8 mouse cellular contexts compared by ENCODE assay signal in genomic region chr5:37162871-37163781, GRCm38 (mm10).
DNase-seq lines count a peak whose midpoint lies in the region; ATAC-seq and TF ChIP-seq lines count a peak whose summit lies in the region.

No protein-coding gene starts in this region.

- H3K4me2 ChIP-seq in embryonic facial prominence, embryonic 12.5 days (replicated peaks): peak overlapping the region; percentile 55

- H3K27ac ChIP-seq in ES-E14 (ENCODE audit: insufficient read depth, low read depth, low read length, poor library complexity, severe bottlenecking): no peak overlapping the region
- no peak overlapping the region for H3K27ac ChIP-seq in embryonic facial prominence, embryonic 12.5 days

- peaks cover 64% of the 10 kb centered on the region for H3K27me3 ChIP-seq in embryonic facial prominence, embryonic 12.5 days

- no peak for ATAC-seq in embryonic facial prominence, embryonic 12.5 days (ENCODE audit: insufficient number of reproducible peaks, insufficient read depth, low FRiP score, low TSS enrichment)
- peak; percentile 66 to 67 for ATAC-seq in hematopoietic stem cell, adult 5-6 weeks (replicated peaks in 1 of 2; ENCODE audit: insufficient read depth in 1 of 2, low FRiP score in 2 of 2, low TSS enrichment in 1 of 2, low read depth in 1 of 2, poor library complexity in 2 of 2, severe bottlenecking in 2 of 2)
- ATAC-seq in erythroid progenitor cell, adult 5-6 weeks (replicated peaks; ENCODE audit: low FRiP score, poor library complexity, severe bottlenecking): no peak

- DNase-seq in ES-E14 (ENCODE audit: low read depth, low spot score): peak; percentile 54
- peak; percentile 63 to 74 for DNase-seq in adrenal gland, postnatal 36 days
- DNase-seq in layer of hippocampus, postnatal 36 days: peak; percentile 83 to 85
- peak; percentile 3 for DNase-seq in lung, postnatal 14 days
- DNase-seq in right cerebral cortex, postnatal 14 days: peak; percentile 83

- in situ Hi-C loops in ES-E14 (cut with MboI; ENCODE audit: low sequenced_read_pairs in 2 of 2, unreplicated experiment in 2 of 2): no loop called here

- H3K9ac ChIP-seq in ES-E14 (ENCODE audit: insufficient read depth, low read depth, low read length, poor library complexity, severe bottlenecking): 0 out of 2 replicates have a peak overlapping the region, but pooled peaks have one; percentile 5
- no peak overlapping the region for H3K9ac ChIP-seq in embryonic facial prominence, embryonic 12.5 days

- WGBS in embryonic facial prominence, embryonic 12.5 days: 9% methylated on average over 66 of the region's 75 CpGs

- no peaks in the 10 kb centered on the region for H3K36me3 ChIP-seq in ES-E14 (ENCODE audit: control insufficient read depth, insufficient read depth, low read length, poor library complexity, severe bottlenecking)
- H3K36me3 ChIP-seq in embryonic facial prominence, embryonic 12.5 days: no peaks in the 10 kb centered on the region

- no peaks in the 10 kb centered on the region for H3K9me3 ChIP-seq in ES-E14 (ENCODE audit: control insufficient read depth, insufficient read depth, low read depth, low read length)
- H3K9me3 ChIP-seq in embryonic facial prominence, embryonic 12.5 days: no peaks in the 10 kb centered on the region

- peak overlapping the region; percentile 53 to 62; a peak in 3 of 4 replicates for H3K4me3 ChIP-seq in ES-E14 (ENCODE audit: insufficient read depth in 1 of 2, low read depth in 1 of 2, low read length in 2 of 2, poor library complexity in 1 of 2, severe bottlenecking in 1 of 2)
- peak overlapping the region; percentile 31 for H3K4me3 ChIP-seq in embryonic facial prominence, embryonic 12.5 days

- H3K4me1 ChIP-seq in ES-E14 (ENCODE audit: control insufficient read depth in 2 of 2, insufficient read depth in 2 of 2, low read length in 2 of 2, poor library complexity in 1 of 2): peaks cover 0 to 4% of the 10 kb centered on the region in 2 experiments; a peak in 1 of 4 replicates
- peaks cover 5% of the 10 kb centered on the region; the same call in 1 of the 2 replicates for H3K4me1 ChIP-seq in embryonic facial prominence, embryonic 12.5 days

TF ChIP-seq in ES-E14, 5 proteins besides CTCF, POLR2A, EP300 and RAD21:
- TF ChIP-seq ZC3H11A (IDR thresholded peaks at IDR 0.05; ENCODE audit: borderline replicate concordance, low read depth, low read length) (peak; percentile 43; the same call in 1 of the 2 replicates), CHD2 (IDR thresholded peaks at IDR 0.05; ENCODE audit: low read depth, low read length) (no peak)
TF ChIP-seq in ES-E14: peak in this region for 1.

Comparison
In these comparisons a context has a peak if more than half of its experiments do, and no peak if none do; other contexts are left out.
1. DNase-seq: peak in every context shown above with its lines; median percentile 84 in layer of hippocampus, postnatal 36 days; 83 in right cerebral cortex, postnatal 14 days; 68 in adrenal gland, postnatal 36 days; 54 in ES-E14; 3 in lung, postnatal 14 days.
2. ATAC-seq: peak in hematopoietic stem cell, adult 5-6 weeks (2 of 2); none in embryonic facial prominence, embryonic 12.5 days (single experiment) and erythroid progenitor cell, adult 5-6 weeks (single experiment).